Mouse (Mus musculus) frontal cortex, adult (tissue): ENCODE measurements around the gene Phc3.

Source experiments
- ATAC-seq: cut with Nextera tagmentation; 2 replicates; pipeline ENCODE4 v1.9.2; 2017; ENCODE audit warnings: mild to moderate bottlenecking, moderate library complexity, mixed read lengths; ENCODE audit not compliant: low TSS enrichment

Phc3 gene

GRCm38 (mm10) chr3:30976991-30977603, 7.9 kb upstream of the Phc3 start:
- ATAC-seq = no peak

GRCm38 (mm10) chr3:30975102-30975754, 6.0 kb upstream of the Phc3 start:
- peak; percentile 73 for ATAC-seq

- ATAC-seq = peak; percentile 81
Measured at GRCm38 (mm10) chr3:30968531-30969092, 603 bp downstream of the Phc3 start.

GRCm38 (mm10) chr3:30965644-30966043, 3.6 kb downstream of the Phc3 start:
- ATAC-seq = no peak

- ATAC-seq = no peak
Measured at GRCm38 (mm10) chr3:30964216-30964615, 5.0 kb downstream of the Phc3 start.

- no peak for ATAC-seq
Measured at GRCm38 (mm10) chr3:30963100-30963499, 6.1 kb downstream of the Phc3 start.

- ATAC-seq = no peak
Measured at GRCm38 (mm10) chr3:30959868-30960831, 9.1 kb downstream of the Phc3 start.

- ATAC-seq = no peak
Measured at GRCm38 (mm10) chr3:30958709-30959108, 10.5 kb downstream of the Phc3 start.

GRCm38 (mm10) chr3:30956327-30956726, 12.9 kb downstream of the Phc3 start:
- no peak for ATAC-seq

- peak; percentile 28; the same call in 1 of the 2 replicates for ATAC-seq
Measured at GRCm38 (mm10) chr3:30952273-30953070, 16.7 kb downstream of the Phc3 start.

- peak; percentile 79 for ATAC-seq
Measured at GRCm38 (mm10) chr3:30951652-30952051, 17.6 kb downstream of the Phc3 start.

- no peak for ATAC-seq
Measured at GRCm38 (mm10) chr3:30934384-30934783, 34.8 kb downstream of the Phc3 start.

GRCm38 (mm10) chr3:30929828-30930227, 39.4 kb downstream of the Phc3 start:
- no peak for ATAC-seq

GRCm38 (mm10) chr3:30927664-30928063, 41.6 kb downstream of the Phc3 start:
- ATAC-seq = no peak

GRCm38 (mm10) chr3:30917160-30917559, 52.1 kb downstream of the Phc3 start:
- no peak for ATAC-seq

- ATAC-seq = no peak
Measured at GRCm38 (mm10) chr3:30904658-30905057, 64.6 kb downstream of the Phc3 start.

GRCm38 (mm10) chr3:30899407-30899806, 69.8 kb downstream of the Phc3 start:
- no peak for ATAC-seq

GRCm38 (mm10) chr3:30896721-30897120, 72.5 kb downstream of the Phc3 start:
- ATAC-seq = no peak

- no peak for ATAC-seq
Measured at GRCm38 (mm10) chr3:30889014-30889413, 80.2 kb downstream of the Phc3 start.

- no peak for ATAC-seq
Measured at GRCm38 (mm10) chr3:30887449-30887848, 81.8 kb downstream of the Phc3 start.

- no peak for ATAC-seq
Measured at GRCm38 (mm10) chr3:30876709-30877108, 92.5 kb downstream of the Phc3 start.
